Mouse (Mus musculus) macrophage (primary cell): Measurements from ENCODE around the gene Gm45140. TPM values are rescaled to one million over a fixed set of nuclear protein-coding genes. Genes with fewer than 3 reads are reported as not detected.

ENCODE experiments used
- polyA plus RNA-seq: library from polyadenylated mRNA; stranded (reverse); fragments of 250-400 nt; gene quantifications from 3 replicates; pipeline ENCODE4 v1.2.4, GENCODE M21; 2018; ENCODE audit warnings: inconsistent platforms

Gm45140 gene
- polyA plus RNA-seq, 1 experiment from 2014 or later = 20.2 TPM

Other genes starting within 250 kb of the Gm45140 start
- 0.82 to 2.6 TPM (median 1.1 TPM) in 3 replicates for gene Prokr1, start 245.1 kb downstream of the Gm45140 start, polyA plus RNA-seq
- 3.7 to 8.1 TPM (median 7.2 TPM) in 3 replicates for gene Aplf, start 163.6 kb downstream of the Gm45140 start, polyA plus RNA-seq
- gene Efcc1, start 104.9 kb downstream of the Gm45140 start, polyA plus RNA-seq = not detected in 3 replicates
- gene Gp9, start 57.7 kb downstream of the Gm45140 start, polyA plus RNA-seq = 0.19 TPM in 1 of 3 replicates, not detected in the others
- gene Rab43, start 23.6 kb downstream of the Gm45140 start, polyA plus RNA-seq = 25.3 to 51.3 TPM (median 35.5 TPM) in 3 replicates
- gene Isy1, start 3.0 kb upstream of the Gm45140 start, polyA plus RNA-seq = 23.0 to 55.1 TPM (median 40.1 TPM) in 3 replicates
- 127 to 335 TPM (median 146 TPM) in 3 replicates for gene Cnbp, start 15.3 kb upstream of the Gm45140 start, polyA plus RNA-seq
- 36.1 to 45.7 TPM (median 37.8 TPM) in 3 replicates for gene Copg1, start 52.0 kb upstream of the Gm45140 start, polyA plus RNA-seq
- gene Hmces, start 78.1 kb upstream of the Gm45140 start, polyA plus RNA-seq = 7.1 to 9.6 TPM (median 7.4 TPM) in 3 replicates
- gene H1fx, start 145.8 kb upstream of the Gm45140 start, polyA plus RNA-seq = 0.20 to 0.32 TPM in 2 of 3 replicates, not detected in the other
- 571 to 1,341 TPM (median 733 TPM) in 3 replicates for gene Rab7, start 209.5 kb upstream of the Gm45140 start, polyA plus RNA-seq
- gene Rpn1, start 248.7 kb upstream of the Gm45140 start, polyA plus RNA-seq = 109 to 177 TPM (median 163 TPM) in 3 replicates